8 mouse cellular contexts compared by ENCODE assay signal in genomic region chr17:23630195-23631020, GRCm38 (mm10). TPM values are rescaled to one million over a fixed set of nuclear protein-coding genes. Genes with fewer than 3 reads are reported as not detected.
A peak's percentile ranks its signal among the peaks of the same experiment; 100 is the strongest.
DNase-seq lines count a peak whose midpoint lies in the region; ATAC-seq and TF ChIP-seq lines count a peak whose summit lies in the region.

No protein-coding gene starts in this region.

- peak overlapping the region; percentile 35 for H3K9ac ChIP-seq in forebrain, postnatal 0 days
- H3K9ac ChIP-seq in lung, embryonic 14.5 days = no peak overlapping the region

- TF ChIP-seq POLR2A in olfactory bulb, adult 2 months (IDR thresholded peaks at IDR 0.05; ENCODE audit: insufficient read depth, low read depth, low read length) = no peak

- H3K4me3 ChIP-seq in G1E (ENCODE audit: low read depth, low read length) = no peak overlapping the region
- H3K4me3 ChIP-seq in forebrain, postnatal 0 days (ENCODE audit: low read depth, low read length) = peak overlapping the region; percentile 18
- H3K4me3 ChIP-seq in lung, embryonic 14.5 days (ENCODE audit: low read depth, low read length) = no peak overlapping the region
- 0 out of 2 replicates have a peak overlapping the region, but pooled peaks have one; percentile 10 for H3K4me3 ChIP-seq in olfactory bulb, adult 2 months (ENCODE audit: insufficient read depth, low read depth, low read length)

- H3K27ac ChIP-seq in forebrain, postnatal 0 days (ENCODE audit: low read depth, low read length) = no peak overlapping the region
- H3K27ac ChIP-seq in lung, embryonic 14.5 days (ENCODE audit: low read depth) = no peak overlapping the region
- H3K27ac ChIP-seq in olfactory bulb, adult 2 months (ENCODE audit: insufficient read depth, low read depth, low read length) = no peak overlapping the region

- peak; percentile 78 for ATAC-seq in G1E (ENCODE audit: extremely low read depth, insufficient number of reproducible peaks, low FRiP score, poor library complexity, severe bottlenecking)
- peak; percentile 96 for ATAC-seq in forebrain, postnatal 0 days
- ATAC-seq in lung, embryonic 14.5 days (ENCODE audit: insufficient read depth) = peak; percentile 93

- 17% methylated on average over 22 of the region's 22 CpGs for WGBS in forebrain, postnatal 0 days
- WGBS in lung, embryonic 14.5 days = 16% methylated on average over 22 of the region's 22 CpGs
- WGBS in olfactory bulb, adult 2 months = 15% methylated on average over 22 of the region's 22 CpGs

- H3K9me3 ChIP-seq in G1E (replicated peaks) = no peaks in the 10 kb centered on the region
- H3K9me3 ChIP-seq in forebrain, postnatal 0 days (ENCODE audit: low read length) = no peaks in the 10 kb centered on the region
- H3K9me3 ChIP-seq in lung, embryonic 14.5 days (ENCODE audit: low read depth, low read length) = no peaks in the 10 kb centered on the region

- H3K4me1 ChIP-seq in G1E (ENCODE audit: insufficient read depth, low read depth, low read length) = peaks cover 2% of the 10 kb centered on the region
- H3K4me1 ChIP-seq in forebrain, postnatal 0 days (ENCODE audit: insufficient read depth) = no peaks in the 10 kb centered on the region
- no peaks in the 10 kb centered on the region for H3K4me1 ChIP-seq in lung, embryonic 14.5 days (ENCODE audit: insufficient read depth)
- H3K4me1 ChIP-seq in olfactory bulb, adult 2 months (ENCODE audit: control insufficient read depth, insufficient read depth, low read length) = peaks cover 5% of the 10 kb centered on the region

- peaks cover 25% of the 10 kb centered on the region for H3K27me3 ChIP-seq in G1E (ENCODE audit: insufficient read depth, low read length)
- H3K27me3 ChIP-seq in forebrain, postnatal 0 days (ENCODE audit: insufficient read depth, low read length) = no peaks in the 10 kb centered on the region
- no peaks in the 10 kb centered on the region for H3K27me3 ChIP-seq in lung, embryonic 14.5 days (ENCODE audit: insufficient read depth, low read length)

- peak overlapping the region; percentile 39 for H3K4me2 ChIP-seq in forebrain, postnatal 0 days (ENCODE audit: low read depth)
- H3K4me2 ChIP-seq in lung, embryonic 14.5 days = peak overlapping the region; percentile 41

- DNase-seq in G1E (ENCODE audit: low spot score) = peak; percentile 66
- peak; percentile 76 to 80 for DNase-seq in cerebellum, adult 18-20 months
- DNase-seq in forebrain, postnatal 0 days = peak; percentile 67
- peak; percentile 90 for DNase-seq in heart, postnatal 4 days
- peak; percentile 69 to 86 for DNase-seq in layer of hippocampus, adult 8-10 months (ENCODE audit: low spot score in 2 of 2)
- DNase-seq in lung, embryonic 14.5 days = peak; percentile 87
- DNase-seq in thymus, adult 18-20 months = peak; percentile 52 to 53

- TF ChIP-seq CTCF in G1E (IDR thresholded peaks at IDR 0.05; ENCODE audit: low read depth, low read length) = peak; percentile 72
- peak; percentile 80 for TF ChIP-seq CTCF in forebrain, postnatal 0 days (IDR thresholded peaks at IDR 0.05; ENCODE audit: low read depth)
- TF ChIP-seq CTCF in lung, embryonic 14.5 days (IDR thresholded peaks at IDR 0.05; ENCODE audit: low read depth) = peak; percentile 91
- peak; percentile 70 for TF ChIP-seq CTCF in olfactory bulb, adult 2 months (IDR thresholded peaks at IDR 0.05; ENCODE audit: insufficient read depth, low read depth, low read length)

- H3K36me3 ChIP-seq in G1E (replicated peaks) = no peaks in the 10 kb centered on the region
- H3K36me3 ChIP-seq in forebrain, postnatal 0 days (ENCODE audit: insufficient read depth) = no peaks in the 10 kb centered on the region
- no peaks in the 10 kb centered on the region for H3K36me3 ChIP-seq in lung, embryonic 14.5 days (ENCODE audit: insufficient read depth)

RNA-seq across cellular contexts. Expression of gene Mmp25, which starts 14.7 kb away (rescaled TPM):
- total RNA-seq in G1E (2014; fragmentation: Nextera tagmentation) = not detected in 2 replicates
- 0.06 and 0.11 TPM in 2 replicates for total RNA-seq in G1E (2017)
- polyA plus RNA-seq in G1E (2012) = not detected in 2 replicates
- total RNA-seq in forebrain, postnatal 0 days (2014; rRNA removed) = 0.31 and 0.48 TPM in 2 replicates
- polyA plus RNA-seq in forebrain, postnatal 0 days (2015; fragmentation: Nextera tagmentation; extraction: Ambion mirVana) = 0.91 and 1.1 TPM in 2 replicates
- under 1 TPM; 0.48 to 0.50 TPM for total RNA-seq in heart, postnatal 4 days (2021)
- total RNA-seq in layer of hippocampus, adult 8-10 months (2022) = under 1 TPM; 0.19 to 0.34 (median 0.26) TPM
- polyA plus RNA-seq in lung, embryonic 14.5 days (2014; fragmentation: Nextera tagmentation; extraction: Ambion mirVana) = 0.31 and 0.86 TPM in 2 replicates
- polyA plus RNA-seq in olfactory bulb, adult 2 months (2012; ENCODE audit: insufficient read depth, insufficient read length, low replicate concordance, missing spikeins) = not detected in 2 replicates

RNA-seq across cellular contexts. Expression of gene Zscan10, which starts 29.8 kb away (rescaled TPM):
- total RNA-seq in G1E (2014; fragmentation: Nextera tagmentation) (0.29 and 0.45 TPM in 2 replicates), G1E (2017) (0.12 and 0.44 TPM in 2 replicates)
- polyA plus RNA-seq in G1E (2012) = 0.09 and 0.10 TPM in 2 replicates
- not detected in 2 replicates for total RNA-seq in forebrain, postnatal 0 days (2014; rRNA removed)
- polyA plus RNA-seq in forebrain, postnatal 0 days (2015; fragmentation: Nextera tagmentation; extraction: Ambion mirVana) = 0.18 and 0.21 TPM in 2 replicates
- total RNA-seq in heart, postnatal 4 days (2021) = not detected
- total RNA-seq in layer of hippocampus, adult 8-10 months (2022) = not detected
- 0.53 and 0.74 TPM in 2 replicates for polyA plus RNA-seq in lung, embryonic 14.5 days (2014; fragmentation: Nextera tagmentation; extraction: Ambion mirVana)
- not detected in 2 replicates for polyA plus RNA-seq in olfactory bulb, adult 2 months (2012; ENCODE audit: insufficient read depth, insufficient read length, low replicate concordance, missing spikeins)

RNA-seq across cellular contexts. Expression of gene Bicdl2, which starts 29.9 kb away (rescaled TPM):
- total RNA-seq in G1E (2014; fragmentation: Nextera tagmentation) (not detected in 2 replicates), G1E (2017) (not detected in 2 replicates)
- not detected in 2 replicates for polyA plus RNA-seq in G1E (2012)
- 0.14 TPM in 1 of 2 replicates, not detected in the other for total RNA-seq in forebrain, postnatal 0 days (2014; rRNA removed)
- 0.12 TPM in 1 of 2 replicates, not detected in the other for polyA plus RNA-seq in forebrain, postnatal 0 days (2015; fragmentation: Nextera tagmentation; extraction: Ambion mirVana)
- under 1 TPM in 1 of 2 experiments, not detected in 1; 0.14 TPM for total RNA-seq in heart, postnatal 4 days (2021)
- total RNA-seq in layer of hippocampus, adult 8-10 months (2022) = not detected
- 1.3 and 1.9 TPM in 2 replicates for polyA plus RNA-seq in lung, embryonic 14.5 days (2014; fragmentation: Nextera tagmentation; extraction: Ambion mirVana)
- not detected in 2 replicates for polyA plus RNA-seq in olfactory bulb, adult 2 months (2012; ENCODE audit: insufficient read depth, insufficient read length, low replicate concordance, missing spikeins)

RNA-seq across cellular contexts. Expression of gene Zfp13, which starts 31.1 kb away (rescaled TPM):
- total RNA-seq in G1E (2014; fragmentation: Nextera tagmentation) (not detected in 2 replicates), G1E (2017) (not detected in 2 replicates)
- polyA plus RNA-seq in G1E (2012) = 0.12 and 0.14 TPM in 2 replicates
- total RNA-seq in forebrain, postnatal 0 days (2014; rRNA removed) = 43.0 and 47.0 TPM in 2 replicates
- 21.5 and 23.6 TPM in 2 replicates for polyA plus RNA-seq in forebrain, postnatal 0 days (2015; fragmentation: Nextera tagmentation; extraction: Ambion mirVana)
- 10 to 100 TPM in 1 of 2 experiments, 1 to 10 TPM in 1; 9.3 to 10.3 TPM for total RNA-seq in heart, postnatal 4 days (2021)
- total RNA-seq in layer of hippocampus, adult 8-10 months (2022) = 10 to 100 TPM; 28.9 to 32.6 (median 31.6) TPM
- 12.3 and 15.6 TPM in 2 replicates for polyA plus RNA-seq in lung, embryonic 14.5 days (2014; fragmentation: Nextera tagmentation; extraction: Ambion mirVana)
- not detected in 2 replicates for polyA plus RNA-seq in olfactory bulb, adult 2 months (2012; ENCODE audit: insufficient read depth, insufficient read length, low replicate concordance, missing spikeins)

RNA-seq across cellular contexts. Expression of gene Hcfc1r1, which starts 43.0 kb away (rescaled TPM):
- total RNA-seq in G1E (2014; fragmentation: Nextera tagmentation) = 42.3 and 54.4 TPM in 2 replicates
- total RNA-seq in G1E (2017) = 44.6 and 48.4 TPM in 2 replicates
- polyA plus RNA-seq in G1E (2012) = 330 and 356 TPM in 2 replicates
- 82.3 and 84.6 TPM in 2 replicates for total RNA-seq in forebrain, postnatal 0 days (2014; rRNA removed)
- polyA plus RNA-seq in forebrain, postnatal 0 days (2015; fragmentation: Nextera tagmentation; extraction: Ambion mirVana) = 198 and 215 TPM in 2 replicates
- total RNA-seq in heart, postnatal 4 days (2021) = 100 to 1,000 TPM; 214 to 238 TPM
- 100 to 1,000 TPM; 104 to 122 (median 108) TPM for total RNA-seq in layer of hippocampus, adult 8-10 months (2022)
- polyA plus RNA-seq in lung, embryonic 14.5 days (2014; fragmentation: Nextera tagmentation; extraction: Ambion mirVana) = 63.8 and 71.1 TPM in 2 replicates
- polyA plus RNA-seq in olfactory bulb, adult 2 months (2012; ENCODE audit: insufficient read depth, insufficient read length, low replicate concordance, missing spikeins) = not detected in 2 replicates

Comparison
In these comparisons a context has a peak if more than half of its experiments do, and no peak if none do; other contexts are left out.
1. H3K4me3 ChIP-seq: peak in forebrain, postnatal 0 days (single experiment) and olfactory bulb, adult 2 months (single experiment); none in G1E (single experiment) and lung, embryonic 14.5 days (single experiment).
2. Peak in every context shown above with its lines, with median percentiles within 50 percentile points of each other: ATAC-seq, DNase-seq and CTCF ChIP-seq.